Mouse (Mus musculus) kidney, adult 8-10 months (tissue): ENCODE results near the gene Zfp949.

Source experiments
- DNase-seq, 2 experiments: peaks; one replicate each; pipeline ENCODE4 v3.0.0; 2022

The Zfp949 gene

DNA sequence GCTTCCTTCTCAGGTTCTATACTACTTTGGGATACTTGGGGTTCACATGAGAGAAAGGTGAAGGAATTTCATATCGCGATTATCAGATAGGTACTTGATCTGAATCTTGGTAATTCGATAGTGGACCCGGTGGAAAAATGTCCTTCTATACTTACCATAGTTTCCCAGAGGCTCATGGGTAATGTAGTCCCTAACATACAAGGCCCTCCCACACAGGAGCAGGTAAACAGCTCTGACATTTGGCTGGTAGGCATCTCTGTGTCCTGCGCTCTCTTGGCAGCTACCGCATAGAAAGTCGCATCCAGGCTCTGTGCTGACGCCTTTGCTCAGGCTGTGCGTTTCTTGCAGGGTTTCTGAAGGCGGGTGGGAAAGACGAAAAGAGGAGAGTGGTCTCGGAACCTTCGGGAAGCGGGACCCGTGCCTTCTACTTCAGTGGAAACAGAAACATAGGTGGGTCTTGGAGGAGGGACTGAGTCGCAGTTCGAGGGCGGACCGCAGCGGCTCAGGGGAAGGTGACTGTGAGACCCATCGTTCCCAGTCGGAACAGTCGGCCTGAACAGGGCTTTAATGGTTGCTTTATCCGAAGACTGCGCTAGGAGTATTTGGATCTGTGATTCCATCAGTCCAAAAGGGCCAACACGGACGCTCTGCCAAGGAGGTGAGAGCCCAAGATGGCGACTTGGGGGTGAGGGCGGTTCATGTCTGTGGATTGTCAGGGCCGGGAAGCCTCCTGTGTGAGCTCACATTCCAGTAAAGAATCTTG is at the start of gene Zfp949:
Zfp949 (plus strand) TSS at position 170 of the 763 bp plus-strand sequence.
- peak; percentile 81 to 85 for DNase-seq

DNA sequence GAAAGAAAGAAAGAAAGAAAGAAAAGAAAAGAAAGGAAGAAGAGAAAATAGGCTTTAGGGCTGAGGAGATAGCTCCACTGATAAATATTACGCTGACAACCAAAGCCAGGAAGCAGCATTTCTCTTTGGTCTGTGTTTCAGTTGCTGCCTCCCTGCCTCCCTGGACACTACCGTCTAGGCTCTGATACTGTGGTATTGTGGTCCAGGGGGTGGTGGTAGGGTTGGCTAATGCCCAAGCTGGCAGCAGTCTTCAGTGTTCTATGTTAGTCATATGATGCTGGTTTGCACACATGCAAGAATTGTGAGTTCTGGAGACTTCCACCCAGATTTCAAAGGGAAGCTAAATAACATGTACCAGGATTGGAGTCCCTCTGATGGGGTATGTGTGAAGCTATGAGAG is 47.7 kb upstream of the Zfp949 start:
- no peak for DNase-seq

DNA sequence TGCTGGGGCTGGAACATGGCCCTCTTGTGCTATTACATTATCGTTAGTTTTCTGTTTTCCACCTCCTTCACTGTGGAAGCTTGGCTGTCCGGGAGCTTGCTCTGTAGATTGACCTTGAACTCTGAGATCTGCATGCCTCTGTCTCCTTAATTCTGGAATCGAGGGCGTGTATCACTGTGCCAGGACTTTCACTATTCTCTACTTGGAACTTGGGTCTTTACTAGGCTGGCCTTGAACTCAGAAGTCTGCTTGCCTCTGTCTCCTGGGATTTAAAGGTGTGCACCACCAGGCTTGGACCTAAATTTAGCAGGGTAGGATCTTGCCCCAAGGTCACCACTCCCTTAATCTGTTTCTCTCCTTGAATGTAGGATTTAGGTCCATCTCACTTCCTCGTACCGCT is 46.0 kb upstream of the Zfp949 start:
- no peak for DNase-seq

DNA sequence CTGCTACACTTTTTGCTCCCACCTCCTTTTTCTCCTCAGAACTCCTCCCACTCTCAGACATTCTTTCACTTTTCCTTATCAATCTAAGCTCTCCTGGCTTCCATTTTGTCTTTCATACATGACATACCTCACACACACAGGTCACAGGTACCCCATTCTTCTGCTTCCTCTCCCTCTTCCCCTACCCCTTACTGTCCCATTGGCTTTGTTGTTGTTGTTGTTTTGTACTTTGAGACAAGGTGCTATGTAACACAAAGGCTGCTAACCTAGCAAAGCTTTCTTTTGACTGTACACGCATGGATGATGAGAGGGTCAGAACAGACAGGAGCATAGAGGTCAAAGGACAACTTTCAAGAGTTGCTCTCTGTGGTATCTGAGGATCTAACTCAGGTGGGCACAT is 32.3 kb upstream of the Zfp949 start:
- DNase-seq, result no peak

DNA sequence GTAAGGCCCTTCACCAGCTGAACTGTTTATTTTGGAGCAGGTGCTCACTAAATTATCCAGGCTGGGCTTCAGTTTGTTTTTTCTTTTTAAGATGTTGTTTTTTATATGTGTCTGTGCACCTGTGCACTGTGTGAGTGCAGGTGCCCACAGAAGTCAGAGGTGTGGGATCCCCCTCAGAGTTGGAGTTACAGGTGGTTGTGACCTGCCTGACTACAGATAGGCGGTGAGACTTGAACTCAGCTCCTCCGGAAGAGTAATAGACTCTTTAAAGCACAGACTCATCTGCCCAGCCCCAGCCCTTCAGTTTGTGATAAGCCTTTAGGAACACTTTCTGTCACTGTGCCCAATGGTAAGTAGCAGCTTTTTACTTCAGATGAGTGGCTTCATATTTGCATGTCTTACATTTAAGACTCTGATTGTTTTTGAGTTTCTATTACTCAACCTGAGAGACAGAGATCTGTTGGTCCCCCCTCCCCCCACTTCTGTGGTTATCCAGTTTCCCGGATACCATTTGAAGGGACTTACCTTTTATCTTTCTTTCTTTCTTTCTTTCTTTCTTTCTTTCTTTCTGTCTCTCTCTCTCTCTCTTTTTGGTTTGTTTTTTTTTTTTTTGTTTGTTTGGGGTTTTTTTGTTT is 31.3 kb upstream of the Zfp949 start:
- DNase-seq, result no peak

DNA sequence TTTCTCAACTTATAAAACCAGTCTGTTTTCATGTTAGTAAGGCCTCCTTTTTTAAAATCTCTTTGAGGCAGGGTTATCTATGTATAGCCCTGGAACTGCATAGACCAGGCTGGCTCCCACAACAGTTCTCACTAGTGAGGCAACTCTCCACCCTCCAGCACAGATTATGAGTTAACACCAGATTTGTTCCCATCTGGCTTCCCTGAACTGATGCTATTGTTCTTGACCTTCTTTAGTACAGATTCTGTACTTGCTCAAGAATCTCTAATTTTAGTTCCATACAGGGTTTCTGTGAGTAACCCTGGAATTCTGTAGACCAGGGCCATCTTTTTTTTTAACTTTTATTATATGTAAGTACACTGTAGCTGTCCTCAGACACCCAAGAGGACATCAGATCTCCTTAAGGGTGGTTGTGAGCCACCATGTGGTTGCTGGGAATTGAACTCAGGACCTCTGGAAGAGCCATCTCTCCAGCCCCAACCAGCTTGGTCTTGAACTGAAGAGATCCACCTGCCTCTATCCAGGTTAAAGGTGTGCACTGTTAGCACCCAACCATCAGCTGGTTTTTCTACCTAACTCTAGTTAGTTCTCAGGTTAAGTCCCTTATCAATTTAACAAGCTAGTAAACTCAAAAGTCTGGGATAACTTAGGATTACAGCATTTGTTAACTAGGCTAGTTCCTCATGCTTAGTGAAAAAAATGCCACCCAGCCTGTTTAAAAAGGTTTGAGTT is 28.3 kb upstream of the Zfp949 start:
- DNase-seq, result no peak

DNA sequence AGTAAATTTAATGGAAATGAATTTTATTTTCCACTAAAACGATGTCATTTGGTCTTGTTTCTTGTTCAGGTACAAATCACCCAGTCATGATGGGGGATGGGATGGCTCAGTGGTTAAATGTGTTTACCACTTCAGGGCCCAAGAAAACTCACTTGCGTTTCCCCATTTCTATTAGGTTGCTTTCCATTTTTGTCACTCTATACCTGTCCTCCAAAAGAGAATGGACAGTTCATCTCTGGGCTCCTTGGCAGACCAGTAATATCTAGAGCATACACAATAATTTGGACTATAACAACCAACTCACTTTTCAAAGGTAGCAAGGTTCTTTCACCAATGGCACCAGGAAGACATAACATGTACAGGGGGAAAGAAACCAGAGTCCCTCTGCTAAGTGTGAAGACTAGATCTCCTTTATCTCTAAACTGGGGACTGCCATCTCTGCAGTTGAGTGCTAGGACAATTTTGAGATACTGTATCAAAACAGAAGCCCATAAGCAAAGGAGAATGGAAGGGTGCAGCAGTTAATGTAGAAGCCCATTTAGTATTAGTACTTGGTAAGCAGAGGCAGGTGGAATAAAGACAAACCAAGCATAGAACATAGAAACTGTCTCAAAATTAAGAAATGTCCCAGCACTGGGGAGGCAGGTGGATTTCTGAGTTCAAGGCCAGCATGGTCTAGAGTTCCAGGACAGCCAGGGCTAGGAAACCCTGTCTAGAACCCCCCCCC is 27.5 kb upstream of the Zfp949 start:
- no peak for DNase-seq

DNA sequence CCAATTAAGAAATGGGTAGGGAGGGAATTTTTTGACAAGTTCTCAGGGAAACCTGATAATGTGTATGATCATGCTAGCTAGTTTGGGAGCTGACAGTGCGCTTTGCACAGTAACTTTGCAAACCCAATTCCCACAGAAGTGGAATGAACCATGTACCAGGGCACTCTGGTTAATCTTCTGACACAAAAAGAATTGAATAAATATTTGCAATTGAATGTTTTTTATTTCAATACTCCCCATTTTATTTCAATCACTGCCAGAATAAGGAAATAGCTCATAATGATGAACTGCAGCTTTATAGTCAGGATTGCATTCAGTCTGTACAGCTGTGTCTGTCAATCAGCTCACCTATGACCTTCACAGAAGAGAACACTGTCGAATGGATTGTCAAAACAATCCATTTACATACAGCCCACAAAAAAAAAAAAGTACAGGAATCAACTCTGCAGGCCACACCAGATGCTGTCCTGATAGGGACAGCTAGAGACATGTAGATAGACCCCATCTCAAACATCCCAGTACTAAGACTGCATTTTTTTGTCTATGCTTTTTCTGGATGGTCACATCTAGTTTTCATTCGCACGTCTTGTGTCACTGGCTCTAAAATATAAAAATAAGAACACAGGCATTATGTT is 26.9 kb upstream of the Zfp949 start:
- DNase-seq, result no peak

DNA sequence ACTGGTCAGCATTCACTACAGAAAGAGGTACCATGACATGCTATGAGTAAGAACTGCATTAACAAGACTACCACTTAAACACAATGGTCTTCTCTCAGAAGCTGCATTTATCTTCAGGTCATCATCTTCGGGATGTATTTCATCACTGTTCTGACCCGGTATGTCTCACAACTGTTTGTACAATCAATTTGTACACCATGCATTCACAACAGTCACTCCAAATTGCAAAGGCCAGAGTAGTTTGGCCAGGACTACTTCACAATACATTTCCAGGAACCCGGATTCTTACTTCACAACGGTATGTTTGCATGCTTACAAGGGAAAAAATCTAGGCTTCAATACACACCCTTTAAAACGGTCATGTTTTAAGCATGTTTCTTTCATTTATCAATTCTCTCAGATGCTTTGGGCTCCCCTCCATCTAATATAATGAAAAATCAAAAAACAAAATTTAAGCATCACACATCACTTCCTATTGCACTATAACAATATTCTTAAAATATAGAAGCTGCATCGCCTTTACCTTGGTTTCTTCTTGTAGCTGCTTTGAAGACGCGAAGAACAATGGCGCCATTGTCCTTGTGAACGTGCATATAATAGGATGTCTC is 25.8 kb upstream of the Zfp949 start:
- no peak for DNase-seq

DNA sequence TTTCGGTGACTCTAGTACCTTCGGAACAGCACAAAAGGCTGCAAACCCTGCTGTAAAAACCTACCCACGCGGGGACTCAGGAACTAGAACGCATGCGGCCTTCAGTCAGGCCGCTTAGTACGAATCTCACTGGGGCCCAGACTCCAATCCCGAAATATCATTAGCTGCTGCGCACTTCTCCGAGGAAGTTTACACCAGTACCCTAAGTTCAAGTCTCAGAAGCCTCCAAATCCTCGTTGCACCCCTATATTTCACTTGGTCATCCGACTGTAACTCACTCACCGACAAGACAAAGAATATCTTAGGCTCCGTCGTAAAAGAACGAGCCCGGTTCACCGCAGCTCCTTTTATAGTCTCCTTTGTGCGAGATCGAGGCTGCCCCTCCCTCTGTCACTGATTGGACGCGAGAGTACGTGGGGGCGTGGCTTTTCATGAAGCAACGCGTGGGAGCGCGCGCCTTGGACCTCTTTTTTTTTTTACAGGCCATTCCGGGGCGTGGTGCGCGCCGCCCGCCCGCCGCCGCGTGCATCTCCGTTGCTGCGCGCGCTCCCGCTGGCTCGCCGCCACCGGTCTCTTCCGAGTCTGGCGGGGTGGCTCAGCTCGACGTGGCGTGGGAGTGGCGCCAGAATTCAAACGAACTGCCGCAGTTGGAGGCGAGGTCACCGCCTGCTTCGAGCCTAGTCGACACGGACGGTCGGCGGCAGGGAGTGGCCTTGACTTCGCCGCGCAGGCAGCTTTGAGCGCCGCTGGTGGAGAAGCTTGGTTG is 25.1 kb upstream of the Zfp949 start:
- peak; percentile 94 to 95 for DNase-seq

DNA sequence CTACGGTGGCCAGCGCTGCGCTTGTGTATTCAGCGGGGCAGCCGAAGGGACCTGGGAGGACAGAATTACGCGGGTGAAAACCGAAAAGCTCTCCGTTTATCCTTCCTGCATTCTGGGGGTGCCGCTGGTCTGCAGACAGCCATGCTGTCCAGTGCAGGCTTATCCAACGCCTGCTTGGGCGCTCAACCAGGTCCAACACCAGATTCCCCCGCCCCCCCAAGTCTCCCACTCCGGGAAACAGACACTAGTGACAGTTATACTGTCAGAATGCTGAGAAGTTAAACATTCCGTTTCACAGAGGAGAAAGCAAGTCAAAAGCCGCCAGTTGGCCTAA is 24.5 kb upstream of the Zfp949 start:
- DNase-seq, result no peak

DNA sequence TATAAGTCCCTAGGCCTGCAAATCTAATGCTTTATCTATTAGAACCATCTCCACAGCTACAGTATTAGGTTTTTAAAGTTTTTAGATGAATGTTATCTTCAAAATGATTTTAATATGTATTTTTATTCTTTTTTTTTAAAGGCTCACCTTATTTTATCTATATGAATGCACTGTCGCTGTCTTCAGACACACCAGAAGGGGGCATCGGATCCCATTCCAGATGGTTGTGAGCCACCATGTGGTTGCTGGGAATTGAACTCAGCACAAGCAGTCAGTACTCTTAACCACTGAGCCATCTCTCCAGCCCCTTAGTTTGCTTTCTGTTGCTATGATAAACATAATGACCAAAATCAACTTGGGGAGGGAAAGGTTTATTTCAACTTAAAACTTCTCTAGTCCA is 23.5 kb upstream of the Zfp949 start:
- DNase-seq, result no peak

DNA sequence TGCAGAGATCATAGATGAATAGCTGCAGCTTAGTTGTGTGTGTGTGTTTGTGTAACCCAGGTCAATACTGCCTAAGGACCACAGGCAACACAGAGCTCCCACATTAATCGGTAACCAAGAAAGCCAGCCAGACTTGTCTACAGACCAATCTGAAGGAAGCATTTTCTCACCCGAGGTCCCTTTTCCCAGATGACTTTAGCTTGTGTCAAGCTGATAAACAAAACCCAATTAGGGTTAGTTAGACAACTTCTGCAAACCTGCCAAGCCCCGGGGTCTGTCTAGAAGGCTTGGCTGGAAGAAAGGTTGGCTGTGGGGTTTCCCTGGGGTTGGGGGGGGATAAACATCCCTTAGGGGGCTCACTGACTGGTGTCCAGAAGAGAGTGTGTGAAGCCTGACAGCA is 23.0 kb upstream of the Zfp949 start:
- no peak for DNase-seq

DNA sequence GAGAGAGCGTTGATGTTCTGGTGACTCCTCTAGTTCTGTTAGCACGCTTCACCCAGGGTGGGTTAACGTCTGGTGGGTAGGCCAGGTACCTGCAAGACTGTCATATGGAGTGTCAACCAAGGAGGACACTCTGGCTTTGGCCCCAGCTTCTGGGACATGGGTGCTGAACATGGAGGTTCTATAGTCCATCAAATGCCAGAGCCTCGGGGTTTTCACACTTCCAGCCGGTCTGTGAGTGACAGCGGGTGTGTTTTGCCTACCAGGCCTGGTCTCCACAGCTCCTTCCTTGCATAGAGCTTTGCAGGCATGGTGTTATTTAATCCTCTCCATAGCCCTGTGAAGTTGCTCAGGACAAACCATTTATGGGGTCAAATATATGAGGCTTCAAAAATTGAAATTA is 22.5 kb upstream of the Zfp949 start:
- DNase-seq, result no peak

DNA sequence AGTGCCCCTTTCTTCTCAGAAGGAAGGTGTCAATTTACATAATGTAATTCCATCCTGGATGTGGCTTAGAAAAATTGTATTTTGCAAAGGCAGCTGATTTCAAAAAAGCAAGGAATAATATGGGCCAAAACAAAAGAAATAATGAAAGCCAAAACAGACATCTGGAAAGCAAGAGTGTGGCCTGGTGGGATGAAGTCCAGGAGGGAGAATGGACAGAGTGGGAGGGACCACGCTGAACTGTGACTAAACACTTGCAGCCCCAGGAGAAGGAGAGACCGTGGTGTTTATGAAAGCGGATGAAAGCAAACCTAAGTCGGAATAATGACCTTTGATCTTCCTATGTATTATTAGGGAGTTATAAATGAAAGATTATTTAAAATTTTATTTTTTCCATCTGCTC is 19.9 kb upstream of the Zfp949 start:
- no peak for DNase-seq

DNA sequence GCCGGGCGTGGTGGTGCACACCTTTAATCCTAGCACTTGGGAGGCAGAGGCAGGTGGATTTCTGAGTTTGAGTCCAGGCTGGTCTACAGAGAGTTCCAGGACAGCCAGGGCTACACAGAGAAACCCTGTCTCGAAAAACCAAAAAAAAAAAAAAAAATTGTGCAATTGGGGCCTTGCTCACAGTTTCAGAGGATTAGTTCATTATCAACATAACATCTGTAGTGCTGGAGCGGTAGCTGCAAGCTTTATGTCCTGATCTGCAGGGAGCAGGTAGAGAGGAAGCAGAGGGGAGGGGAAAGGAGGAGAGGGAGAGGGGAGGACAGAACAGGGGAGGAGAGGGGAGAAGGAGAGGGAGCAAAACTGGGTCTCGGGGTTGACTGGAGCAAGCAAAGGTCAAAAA is 19.1 kb upstream of the Zfp949 start:
- no peak for DNase-seq

DNA sequence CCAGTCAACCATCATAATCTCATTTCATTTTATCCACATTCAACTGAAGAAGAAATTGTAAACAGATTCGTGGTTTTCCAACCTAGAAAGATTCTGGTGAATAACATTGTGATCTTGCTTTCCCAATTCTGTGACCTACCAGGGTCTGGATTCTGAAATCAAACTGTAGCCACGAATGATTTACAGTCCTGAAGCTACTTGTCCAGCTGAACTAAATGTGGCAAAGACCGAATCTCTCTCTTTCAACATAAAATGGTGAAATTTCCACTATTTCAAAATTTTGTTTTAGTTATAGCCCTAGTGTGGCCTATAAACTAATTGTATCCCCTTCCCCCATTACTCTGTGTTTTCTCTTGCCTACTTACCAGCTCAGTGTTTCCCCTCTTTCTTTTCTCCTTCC is 18.2 kb upstream of the Zfp949 start:
- no peak for DNase-seq

DNA sequence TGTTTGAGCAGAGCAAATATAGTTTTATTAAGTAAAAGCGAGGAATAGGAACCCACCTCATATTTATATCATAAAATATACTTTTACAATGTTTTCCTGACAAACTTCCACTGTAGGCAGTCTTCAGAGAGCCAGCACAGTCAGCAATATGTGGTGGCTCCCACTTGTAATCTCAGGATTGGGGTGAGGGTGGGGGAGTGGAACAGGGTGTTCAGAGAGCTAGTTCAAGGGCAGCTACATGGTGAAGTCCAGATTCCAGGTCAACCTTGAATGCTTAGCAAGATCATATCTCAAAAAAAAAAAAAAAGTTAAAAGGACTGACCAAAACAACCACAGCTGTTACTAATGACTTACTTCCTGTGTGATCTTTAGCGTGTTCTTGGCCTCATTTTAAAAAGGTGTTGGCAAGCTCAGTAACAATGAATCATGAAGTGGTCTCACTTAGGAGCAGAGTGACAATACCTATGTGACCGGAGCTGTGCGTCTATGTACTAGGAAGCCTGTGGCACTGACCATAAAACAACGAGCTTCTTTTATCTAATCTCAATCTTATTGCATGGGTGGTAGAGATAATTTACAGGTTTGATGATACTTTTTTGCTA is 17.7 kb upstream of the Zfp949 start:
- no peak for DNase-seq

DNA sequence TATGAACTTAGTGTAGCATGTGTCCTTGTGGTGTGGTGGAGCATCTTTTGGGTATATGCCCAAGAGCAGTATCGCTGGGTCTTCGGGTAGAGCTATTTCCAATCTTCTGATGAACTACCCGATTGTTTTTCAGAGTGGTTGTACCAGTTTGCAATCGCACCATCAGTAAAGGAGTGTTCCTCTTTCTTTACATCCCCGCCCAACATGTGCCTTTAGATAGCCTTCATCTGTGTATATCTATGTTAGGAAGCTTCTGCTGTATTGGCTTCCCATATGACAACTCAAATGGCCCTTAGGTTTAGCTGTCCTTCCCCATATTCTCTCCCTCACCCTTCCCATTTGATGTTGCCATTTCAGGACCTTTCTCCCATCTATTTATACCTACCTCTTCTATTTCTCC is 13.7 kb upstream of the Zfp949 start:
- DNase-seq, result no peak

DNA sequence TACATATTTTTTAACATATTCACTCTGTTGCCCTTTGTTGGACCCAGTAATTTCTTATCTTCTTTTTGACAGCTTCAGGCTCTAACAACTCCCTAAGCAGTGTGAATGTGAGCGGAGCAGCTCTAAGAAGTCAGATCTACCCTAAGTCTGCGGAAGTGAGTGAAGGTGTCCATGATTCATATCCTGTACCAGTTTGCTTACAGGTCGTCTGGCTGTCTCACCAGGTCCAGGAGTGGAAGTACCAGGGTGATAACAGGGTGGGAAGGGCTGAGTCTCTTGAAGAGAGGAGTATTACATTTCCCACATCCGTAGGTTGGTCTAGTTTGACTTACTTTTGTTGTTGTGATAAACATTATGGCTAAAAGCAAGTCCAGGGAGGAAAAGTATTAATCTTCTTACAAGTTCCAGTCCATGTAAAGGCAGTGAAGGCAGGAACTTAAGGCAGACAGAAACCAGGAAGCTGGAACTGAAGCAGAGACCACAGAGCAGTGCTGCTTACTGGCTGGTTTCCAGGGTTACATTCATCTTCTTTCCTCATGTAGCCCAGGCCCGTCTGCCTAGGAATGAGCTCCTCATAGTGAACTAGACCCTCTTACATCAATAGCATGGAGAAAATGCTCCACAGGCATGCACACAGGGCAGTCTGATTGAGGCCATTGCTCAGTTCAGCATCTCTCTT is 8.1 kb upstream of the Zfp949 start:
- DNase-seq, result no peak

DNA sequence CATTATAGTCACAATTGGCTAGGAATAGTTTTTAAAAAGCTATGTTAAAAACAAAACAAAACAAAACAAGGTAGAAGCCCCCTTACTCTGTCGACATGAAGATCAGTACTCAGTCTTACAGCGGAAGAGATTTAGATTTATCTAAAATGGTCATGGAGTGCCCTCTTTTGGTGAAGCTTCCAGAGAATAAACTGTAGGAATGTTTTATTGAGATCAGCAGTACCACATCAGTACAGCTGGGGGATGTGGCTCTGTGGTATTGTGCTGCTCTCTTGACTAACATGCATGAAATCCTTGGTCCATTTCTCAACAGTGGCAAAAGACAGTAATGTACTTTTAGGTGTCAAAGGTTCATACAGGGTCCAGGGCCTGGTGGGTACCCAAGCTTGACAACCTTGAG is 5.0 kb upstream of the Zfp949 start:
- no peak for DNase-seq
